Mouse (Mus musculus): ENCODE measurements around the gene Itpr1.

DNA sequence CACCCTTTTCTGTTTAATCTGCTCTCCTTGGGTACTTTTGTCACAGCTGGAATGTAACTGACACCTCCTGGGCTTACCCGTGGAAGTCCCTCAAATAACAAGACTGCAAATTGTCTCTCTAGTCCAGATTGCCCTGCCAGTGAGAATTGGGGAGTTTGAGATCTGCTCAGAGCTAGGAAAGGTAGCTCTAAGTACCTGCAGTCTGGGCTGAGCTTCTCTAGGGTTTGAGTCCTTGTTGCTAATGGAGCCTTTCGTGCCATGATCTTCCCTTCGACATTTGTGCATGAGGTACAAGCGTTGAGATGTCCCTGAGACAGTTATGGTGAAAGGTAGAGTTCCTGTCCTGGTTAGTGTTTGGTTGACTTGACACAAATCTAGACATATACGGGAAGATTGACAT lies 89.0 kb downstream of the Itpr1 start:
- TF ChIP-seq CTCF (IDR thresholded peaks at IDR 0.05; ENCODE audit: extremely low read depth, insufficient read length, insufficient replicate concordance, low read depth, low read length) = no peak
- TF ChIP-seq POLR2A (IDR thresholded peaks at IDR 0.05; ENCODE audit: low read depth, low read length) = no peak
